Mouse (Mus musculus) forebrain, postnatal 0 days (tissue): ENCODE measurements around the gene Fam168b. TPM values are rescaled to one million over a fixed set of nuclear protein-coding genes. Genes with fewer than 3 reads are reported as not detected.

Experiments used
- ATAC-seq: fragments of 200-750 bp; cut with Nextera tagmentation; 2 replicates; pipeline ENCODE4 v1.8.0; 2017; ENCODE audit warnings: mild to moderate bottlenecking, moderate library complexity
- DNase-seq: peaks from one replicate; pipeline ENCODE4 v3.0.0-alpha.2; 2015
- H3K27ac ChIP-seq: fragments of 300-500 bp; sonication (generic); 2 replicates; pipeline ENCODE4 v1.5.1; 2014; ENCODE audit warnings: low read depth, mild to moderate bottlenecking, antibody characterized with exemption, low read length, moderate library complexity, mixed read lengths
- H3K27me3 ChIP-seq: fragments of 300-500 bp; sonication (generic); 2 replicates; pipeline ENCODE4 v1.6.1; 2014; ENCODE audit warnings: mild to moderate bottlenecking, low read length, mixed read lengths; ENCODE audit not compliant: insufficient read depth
- H3K36me3 ChIP-seq: fragments of 300-500 bp; sonication (generic); 2 replicates; pipeline ENCODE4 v1.6.1; 2014; ENCODE audit warnings: mild to moderate bottlenecking, moderate library complexity; ENCODE audit not compliant: insufficient read depth
- H3K4me1 ChIP-seq: fragments of 300-500 bp; sonication (generic); 2 replicates; pipeline ENCODE4 v1.6.1; 2014; ENCODE audit warnings: antibody characterized with exemption; ENCODE audit not compliant: insufficient read depth
- H3K4me2 ChIP-seq: fragments of 300-500 bp; sonication (generic); 2 replicates; pipeline ENCODE4 v1.6.1; 2014; ENCODE audit warnings: low read depth, mild to moderate bottlenecking, moderate library complexity
- H3K4me3 ChIP-seq: fragments of 300-500 bp; sonication (generic); 2 replicates; pipeline ENCODE4 v1.5.1; 2014; ENCODE audit warnings: low read depth, low read length, mixed read lengths
- H3K9ac ChIP-seq: fragments of 300-500 bp; sonication (generic); 2 replicates; pipeline ENCODE4 v1.6.1; 2014; ENCODE audit warnings: mild to moderate bottlenecking
- H3K9me3 ChIP-seq: fragments of 300-500 bp; sonication (generic); 2 replicates; pipeline ENCODE4 v1.6.1; 2016; ENCODE audit warnings: low read length
- CTCF ChIP-seq: sonication (generic); IDR thresholded peaks from 2 replicates; pipeline ENCODE4 v1.5.1; 2016; ENCODE audit warnings: antibody characterized with exemption, control low read depth, low read depth
- WGBS: fragments of 180-500 bp; shearing (Covaris S2); extraction: QIAGEN DNeasy Blood & Tissue Kit; methylation state at CpG from one replicate; pipeline ENCODE4 v1.1.7; 2014; 5-methylcytosine and 5-hydroxymethylcytosine counted together
- polyA plus RNA-seq: library from polyadenylated mRNA; unstranded; fragments of >200 nt; fragmentation: Nextera tagmentation; extraction: Ambion mirVana; gene quantifications from 2 replicates; pipeline ENCODE4 v1.2.1, GENCODE M21; 2015
- total RNA-seq: library from RNA; depleted of rRNA; stranded (reverse); fragments of >200 nt; gene quantifications from 2 replicates; pipeline ENCODE4 v1.2.3, GENCODE M21; 2014

The Fam168b gene
- total and polyA plus RNA-seq, 2 experiments from 2014 or later, result 100 to 334 TPM

- Histone ChIP-seq H3K4me3 (no peak overlapping the region), H3K27ac (no peak overlapping the region), H3K9ac (no peak overlapping the region), H3K4me1 (peaks cover 15% of the 10 kb centered on the region; the same call in 1 of the 2 replicates), H3K36me3 (peaks cover 33% of the 10 kb centered on the region), H3K27me3 (no peaks in the 10 kb centered on the region), H3K4me2 (no peak overlapping the region), H3K9me3 (no peaks in the 10 kb centered on the region)
- ATAC-seq, result no peak
- WGBS, result 66% methylated on average over 7 of the region's 7 CpGs
- TF ChIP-seq CTCF, result no peak
- no peak for DNase-seq
Observed at GRCm38 (mm10) chr1:34804863-34805262, 38.0 kb downstream of the Fam168b start.

GRCm38 (mm10) chr1:34802290-34802642 lies 40.6 kb downstream of the Fam168b start:
- peak; percentile 44; the same call in 1 of the 2 replicates for ATAC-seq
- H3K9me3 ChIP-seq, result no peaks in the 10 kb centered on the region
- WGBS, result 34% methylated on average over 7 of the region's 7 CpGs
- DNase-seq, result peak; percentile 51
- H3K36me3 ChIP-seq, result peaks cover 9% of the 10 kb centered on the region
- peaks cover 15% of the 10 kb centered on the region; the same call in 1 of the 2 replicates for H3K4me1 ChIP-seq
- peak overlapping the region; percentile 83; the same call in 1 of the 2 replicates for H3K27ac ChIP-seq
- peak overlapping the region; percentile 78 for H3K4me3 ChIP-seq
- peak overlapping the region; percentile 71 for H3K9ac ChIP-seq
- peak overlapping the region; percentile 82 for H3K4me2 ChIP-seq
- H3K27me3 ChIP-seq, result no peaks in the 10 kb centered on the region
- TF ChIP-seq CTCF, result no peak

- WGBS, result 1% methylated on average over 47 of the region's 47 CpGs
- DNase-seq (peak; percentile 78), ATAC-seq (peak; percentile 91)
- H3K27me3 ChIP-seq, result no peaks in the 10 kb centered on the region
- no peak for TF ChIP-seq CTCF
- peak overlapping the region; percentile 83 for H3K27ac ChIP-seq
- peaks cover 4% of the 10 kb centered on the region; the same call in 1 of the 2 replicates for H3K36me3 ChIP-seq
- peaks cover 15% of the 10 kb centered on the region; the same call in 1 of the 2 replicates for H3K4me1 ChIP-seq
- H3K9me3 ChIP-seq, result no peaks in the 10 kb centered on the region
- peak overlapping the region; percentile 82 for H3K4me2 ChIP-seq
- peak overlapping the region; percentile 78 for H3K4me3 ChIP-seq
- H3K9ac ChIP-seq, result peak overlapping the region; percentile 71
Observed at GRCm38 (mm10) chr1:34801616-34802289, 41.1 kb downstream of the Fam168b start.

GRCm38 (mm10) chr1:34799140-34799539 lies 43.7 kb downstream of the Fam168b start:
- Histone ChIP-seq H3K4me1 (peaks cover 15% of the 10 kb centered on the region; the same call in 1 of the 2 replicates), H3K4me3 (no peak overlapping the region), H3K9me3 (no peaks in the 10 kb centered on the region), H3K4me2 (no peak overlapping the region), H3K27me3 (no peaks in the 10 kb centered on the region), H3K27ac (no peak overlapping the region), H3K36me3 (no peaks in the 10 kb centered on the region; the same call in 1 of the 2 replicates), H3K9ac (no peak overlapping the region)
- WGBS, result 55% methylated on average over 2 of the region's 2 CpGs
- ATAC-seq, result no peak
- no peak for DNase-seq
- TF ChIP-seq CTCF, result no peak

- DNase-seq (peak; percentile 80), ATAC-seq (peak; percentile 88)
- H3K9ac ChIP-seq, result no peak overlapping the region
- no peaks in the 10 kb centered on the region for H3K36me3 ChIP-seq
- TF ChIP-seq CTCF, result no peak
- H3K4me1 ChIP-seq, result no peaks in the 10 kb centered on the region
- 65% methylated on average over 19 of the region's 19 CpGs for WGBS
- no peaks in the 10 kb centered on the region for H3K27me3 ChIP-seq
- H3K4me2 ChIP-seq, result no peak overlapping the region
- H3K4me3 ChIP-seq, result no peak overlapping the region
- no peaks in the 10 kb centered on the region for H3K9me3 ChIP-seq
- H3K27ac ChIP-seq, result peak overlapping the region; percentile 67
Observed at GRCm38 (mm10) chr1:34793304-34794300, 49.3 kb downstream of the Fam168b start.

- Histone ChIP-seq H3K4me2 (no peak overlapping the region), H3K9me3 (no peaks in the 10 kb centered on the region), H3K36me3 (no peaks in the 10 kb centered on the region), H3K4me3 (no peak overlapping the region), H3K4me1 (no peaks in the 10 kb centered on the region), H3K27me3 (no peaks in the 10 kb centered on the region), H3K27ac (no peak overlapping the region), H3K9ac (no peak overlapping the region)
- 55% methylated on average over 6 of the region's 6 CpGs for WGBS
- TF ChIP-seq CTCF, result no peak
- ATAC-seq, result no peak
- DNase-seq, result no peak
Observed at GRCm38 (mm10) chr1:34783538-34784161, 59.2 kb downstream of the Fam168b start.
